Mouse (Mus musculus): Measurements from ENCODE around the gene Ptprt.

GRCm38 (mm10) chr2:162531638-162532037 is 129.3 kb downstream of the Ptprt start:
- TF ChIP-seq POLR2A (IDR thresholded peaks at IDR 0.05; ENCODE audit: low read depth, low read length): no peak
- TF ChIP-seq CTCF (conservative IDR thresholded peaks at IDR 0.05; ENCODE audit: insufficient read depth, insufficient read length, low read depth, low read length): no peak

All from kidney, adult 2 months (tissue).